Mouse (Mus musculus) bone marrow macrophage, adult 2 months (primary cell): Measurements from ENCODE around the gene Mipol1.

Experiments used
- CTCF ChIP-seq: IDR thresholded peaks from 2 replicates; pipeline ENCODE4 v1.5.1; 2012; ENCODE audit warnings: low read depth, mild to moderate bottlenecking, low read length, moderate library complexity
- POLR2A ChIP-seq: IDR thresholded peaks from 2 replicates; pipeline ENCODE4 v1.6.1; 2012; ENCODE audit warnings: mild to moderate bottlenecking, low read depth, low read length, borderline replicate concordance

DNA sequence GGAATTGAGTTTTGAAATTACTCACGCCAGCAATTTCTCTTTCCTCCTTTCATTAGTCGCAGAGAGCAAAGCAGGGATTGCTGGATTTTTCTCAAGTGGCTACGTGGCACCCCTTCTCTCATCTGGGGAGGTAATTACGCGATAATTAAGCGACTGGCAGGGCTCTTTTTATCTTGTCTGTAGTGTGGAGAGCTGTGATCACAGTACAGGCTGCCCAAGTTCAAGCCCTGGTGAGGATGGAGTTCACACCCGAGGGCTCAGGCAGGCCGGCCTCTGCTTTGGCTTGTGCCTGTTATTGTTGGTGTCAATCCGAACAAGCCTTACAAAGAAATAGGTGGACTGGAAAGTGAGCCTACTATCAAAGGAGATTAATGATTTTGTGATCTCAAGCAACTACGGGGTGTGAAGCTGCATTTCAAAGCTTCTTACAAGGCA, 309.3 kb downstream of the Mipol1 start:
- TF ChIP-seq CTCF (no peak), POLR2A (no peak)
